Mouse (Mus musculus): ENCODE data around the gene Rhob. TPM values are rescaled to one million over a fixed set of nuclear protein-coding genes. Genes with fewer than 3 reads are reported as not detected.
A peak's percentile ranks its signal among the peaks of the same experiment; 100 is the strongest.

Rhob gene
- polyA plus RNA-seq, 1 experiment, result 130 TPM

DNA sequence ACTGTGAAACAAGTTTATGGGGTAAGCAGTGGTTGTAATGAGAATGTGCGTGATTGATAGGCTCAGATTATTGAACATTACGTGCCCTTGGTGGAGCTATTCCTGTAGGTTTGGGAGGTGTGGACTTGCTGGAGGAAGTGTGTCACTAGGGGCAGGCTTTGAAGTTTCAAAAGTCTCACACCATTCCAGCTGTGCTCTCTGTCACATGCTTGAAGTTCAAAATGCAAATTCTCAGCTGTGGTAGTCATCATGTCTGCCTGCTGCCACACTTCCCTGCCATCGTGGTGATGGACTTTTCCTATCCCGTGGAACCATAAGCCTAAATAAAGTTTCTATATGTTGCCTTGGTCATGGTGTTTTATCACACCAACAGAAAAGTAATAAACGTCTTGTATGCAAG, 28.0 kb upstream of the Rhob start:
- no peak for TF ChIP-seq FOSL1 (IDR thresholded peaks at IDR 0.05; ENCODE audit: insufficient read depth, low read length, poor library complexity, severe bottlenecking)
- no peak for TF ChIP-seq MYOD1 (IDR thresholded peaks at IDR 0.05; ENCODE audit: control insufficient read depth, insufficient read length, low read depth)
- TF ChIP-seq MAX (IDR thresholded peaks at IDR 0.05), result no peak
- no peak for TF ChIP-seq USF1 (IDR thresholded peaks at IDR 0.05; ENCODE audit: low read depth)
- no peak for TF ChIP-seq CEBPB (IDR thresholded peaks at IDR 0.05; ENCODE audit: low read depth)
- no peak for TF ChIP-seq CTCF (IDR thresholded peaks at IDR 0.05; ENCODE audit: control insufficient read depth, insufficient read depth, insufficient read length)
- no peak for TF ChIP-seq MYOG (IDR thresholded peaks at IDR 0.05; ENCODE audit: control insufficient read depth, extremely low read depth, insufficient read length)
- H3K79me2 ChIP-seq (ENCODE audit: control insufficient read depth, insufficient read depth), result no peaks in the 10 kb centered on the region
- H3ac ChIP-seq (ENCODE audit: control insufficient read depth, insufficient read length, low read depth), result no peak overlapping the region
- no peaks in the 10 kb centered on the region for H3K79me3 ChIP-seq (ENCODE audit: low read depth)
- H3K36me3 ChIP-seq (ENCODE audit: control insufficient read depth, insufficient read depth), result no peaks in the 10 kb centered on the region
- no peaks in the 10 kb centered on the region for H3K27me3 ChIP-seq (ENCODE audit: control insufficient read depth, insufficient read depth, insufficient read length)
- no peak overlapping the region for H3K4me3 ChIP-seq (ENCODE audit: insufficient read depth, poor library complexity, severe bottlenecking)

DNA sequence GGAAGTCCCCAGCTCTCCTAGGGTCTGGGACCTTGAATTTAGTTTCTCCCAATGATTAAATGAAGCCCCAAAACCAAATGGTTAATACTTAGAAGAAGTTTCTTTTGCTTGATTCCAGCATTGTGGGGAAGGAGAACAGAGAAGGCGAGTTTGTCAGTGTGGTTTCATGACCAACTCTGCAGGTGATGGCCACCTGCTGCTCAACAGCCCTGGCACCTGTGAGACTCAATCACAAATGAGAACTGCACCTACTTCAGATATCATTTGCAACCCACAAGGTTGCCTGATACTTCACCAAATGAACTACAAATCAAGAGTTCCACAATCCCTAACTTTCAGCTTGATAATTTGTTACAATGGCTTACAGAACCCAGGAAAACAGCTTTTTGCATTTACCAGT, 27.4 kb upstream of the Rhob start:
- Histone ChIP-seq H3K4me3 (ENCODE audit: insufficient read depth, poor library complexity, severe bottlenecking) (no peak overlapping the region), H3K79me3 (ENCODE audit: low read depth) (no peaks in the 10 kb centered on the region), H3K79me2 (ENCODE audit: control insufficient read depth, insufficient read depth) (no peaks in the 10 kb centered on the region), H3K36me3 (ENCODE audit: control insufficient read depth, insufficient read depth) (no peaks in the 10 kb centered on the region), H3ac (ENCODE audit: control insufficient read depth, insufficient read length, low read depth) (no peak overlapping the region), H3K27me3 (ENCODE audit: control insufficient read depth, insufficient read depth, insufficient read length) (no peaks in the 10 kb centered on the region)
- no peak for TF ChIP-seq CTCF (IDR thresholded peaks at IDR 0.05; ENCODE audit: control insufficient read depth, insufficient read depth, insufficient read length)
- no peak for TF ChIP-seq USF1 (IDR thresholded peaks at IDR 0.05; ENCODE audit: low read depth)
- no peak for TF ChIP-seq MAX (IDR thresholded peaks at IDR 0.05)
- TF ChIP-seq MYOG (IDR thresholded peaks at IDR 0.05; ENCODE audit: control insufficient read depth, extremely low read depth, insufficient read length), result no peak
- TF ChIP-seq FOSL1 (IDR thresholded peaks at IDR 0.05; ENCODE audit: insufficient read depth, low read length, poor library complexity, severe bottlenecking), result no peak
- no peak for TF ChIP-seq MYOD1 (IDR thresholded peaks at IDR 0.05; ENCODE audit: control insufficient read depth, insufficient read length, low read depth)
- no peak for TF ChIP-seq CEBPB (IDR thresholded peaks at IDR 0.05; ENCODE audit: low read depth)

DNA sequence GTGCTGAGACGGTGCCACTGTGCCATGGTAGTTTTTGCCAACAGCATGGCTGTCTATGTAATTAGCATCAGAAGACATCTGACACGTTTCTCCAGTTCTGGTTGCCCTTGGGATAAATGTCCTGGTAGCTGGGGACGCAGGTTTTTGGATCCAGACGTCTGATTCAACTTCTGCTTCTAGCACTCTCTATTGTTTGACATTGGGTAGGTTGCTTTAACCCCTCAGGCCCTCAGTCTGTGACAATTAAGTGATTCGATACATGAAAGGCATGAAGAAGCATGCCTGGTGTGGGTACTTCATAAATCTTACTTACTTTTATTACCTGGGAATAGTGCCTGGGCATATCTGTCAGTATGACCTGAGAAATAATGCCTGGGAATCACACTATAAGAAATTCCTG, 24.3 kb upstream of the Rhob start:
- Histone ChIP-seq H3K79me3 (ENCODE audit: low read depth) (no peaks in the 10 kb centered on the region), H3K79me2 (ENCODE audit: control insufficient read depth, insufficient read depth) (no peaks in the 10 kb centered on the region)
- TF ChIP-seq USF1 (IDR thresholded peaks at IDR 0.05; ENCODE audit: low read depth) (no peak), CTCF (IDR thresholded peaks at IDR 0.05; ENCODE audit: control insufficient read depth, insufficient read depth, insufficient read length) (no peak), FOSL1 (IDR thresholded peaks at IDR 0.05; ENCODE audit: insufficient read depth, low read length, poor library complexity, severe bottlenecking) (no peak), CEBPB (IDR thresholded peaks at IDR 0.05; ENCODE audit: low read depth) (no peak), MYOG (IDR thresholded peaks at IDR 0.05; ENCODE audit: control insufficient read depth, extremely low read depth, insufficient read length) (no peak), MAX (IDR thresholded peaks at IDR 0.05) (no peak), MYOD1 (IDR thresholded peaks at IDR 0.05; ENCODE audit: control insufficient read depth, insufficient read length, low read depth) (no peak)

DNA sequence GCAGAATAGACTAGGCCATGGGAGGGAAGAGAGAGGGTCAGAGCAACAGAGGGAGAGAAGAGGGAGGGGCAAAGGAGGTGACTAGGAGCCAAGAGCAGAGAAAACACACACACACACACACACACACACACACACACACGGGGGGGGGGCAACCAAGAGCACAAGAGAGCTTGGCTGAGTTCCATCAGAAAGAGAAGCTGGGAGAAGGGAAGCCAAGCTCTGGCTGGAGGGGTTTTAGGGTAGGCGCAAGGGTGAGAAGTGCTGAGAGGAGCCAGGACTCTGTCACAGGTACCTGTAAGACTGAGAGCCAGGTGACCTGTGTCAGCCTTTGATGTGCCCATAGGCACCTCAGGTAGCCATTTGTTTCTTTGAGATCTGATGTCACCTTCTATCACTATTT, 22.9 kb upstream of the Rhob start:
- H3K27me3 ChIP-seq (ENCODE audit: control insufficient read depth, insufficient read depth, insufficient read length), result no peaks in the 10 kb centered on the region
- H3K36me3 ChIP-seq (ENCODE audit: control insufficient read depth, insufficient read depth), result no peaks in the 10 kb centered on the region
- H3K79me3 ChIP-seq (ENCODE audit: low read depth), result no peaks in the 10 kb centered on the region
- H3ac ChIP-seq (ENCODE audit: control insufficient read depth, insufficient read length, low read depth), result no peak overlapping the region
- TF ChIP-seq CTCF (IDR thresholded peaks at IDR 0.05; ENCODE audit: control insufficient read depth, insufficient read depth, insufficient read length), result no peak
- no peak for TF ChIP-seq MAX (IDR thresholded peaks at IDR 0.05)
- TF ChIP-seq MYOG (IDR thresholded peaks at IDR 0.05; ENCODE audit: control insufficient read depth, extremely low read depth, insufficient read length), result no peak
- TF ChIP-seq FOSL1 (IDR thresholded peaks at IDR 0.05; ENCODE audit: insufficient read depth, low read length, poor library complexity, severe bottlenecking), result no peak
- TF ChIP-seq MYOD1 (IDR thresholded peaks at IDR 0.05; ENCODE audit: control insufficient read depth, insufficient read length, low read depth), result no peak
- no peak for TF ChIP-seq CEBPB (IDR thresholded peaks at IDR 0.05; ENCODE audit: low read depth)
- no peak for TF ChIP-seq USF1 (IDR thresholded peaks at IDR 0.05; ENCODE audit: low read depth)
- H3K79me2 ChIP-seq (ENCODE audit: control insufficient read depth, insufficient read depth), result no peaks in the 10 kb centered on the region
- H3K4me3 ChIP-seq (ENCODE audit: insufficient read depth, poor library complexity, severe bottlenecking), result no peak overlapping the region

More for the DNA sequence above, 24.3 kb upstream of the Rhob start:
- Histone ChIP-seq H3K27me3 (ENCODE audit: control insufficient read depth, insufficient read depth, insufficient read length) (no peaks in the 10 kb centered on the region), H3K36me3 (ENCODE audit: control insufficient read depth, insufficient read depth) (no peaks in the 10 kb centered on the region), H3K4me3 (ENCODE audit: insufficient read depth, poor library complexity, severe bottlenecking) (no peak overlapping the region), H3ac (ENCODE audit: control insufficient read depth, insufficient read length, low read depth) (no peak overlapping the region)

DNA sequence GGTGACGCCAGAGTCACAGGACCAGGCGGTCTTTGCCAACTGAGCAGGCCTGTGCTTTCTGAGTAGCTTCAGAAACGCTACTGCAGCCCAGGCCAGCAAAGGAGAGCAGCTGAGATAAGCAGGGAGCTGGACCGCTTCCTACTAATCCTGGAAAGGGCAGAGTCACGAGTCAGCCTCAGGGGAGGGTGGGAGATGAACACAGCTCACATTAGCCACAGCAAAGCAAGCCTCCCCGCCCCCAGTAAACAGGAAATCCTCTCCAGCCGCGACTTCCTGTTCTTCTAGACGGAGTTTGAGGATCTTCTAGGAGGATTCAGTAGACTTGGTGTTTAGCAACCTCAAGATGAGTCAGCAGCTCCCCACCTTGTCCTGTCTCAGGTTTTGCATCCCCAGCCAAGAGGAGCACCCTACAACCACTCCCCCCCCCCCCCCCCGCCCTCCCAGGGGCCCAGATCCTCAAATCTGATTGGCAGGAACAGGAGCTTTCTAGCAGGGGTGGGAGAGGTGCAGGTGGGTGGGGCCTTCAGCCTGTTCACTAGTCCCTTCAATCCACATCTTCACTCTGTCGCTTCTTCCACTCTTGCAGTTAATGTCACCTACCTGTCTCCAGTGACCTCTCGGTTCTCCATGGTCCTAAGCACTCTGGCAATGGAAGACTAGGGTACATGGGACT, 21.7 kb upstream of the Rhob start:
- no peak overlapping the region for H3K4me3 ChIP-seq (ENCODE audit: insufficient read depth, poor library complexity, severe bottlenecking)
- no peak for TF ChIP-seq CTCF (IDR thresholded peaks at IDR 0.05; ENCODE audit: control insufficient read depth, insufficient read depth, insufficient read length)
- no peak for TF ChIP-seq MYOG (IDR thresholded peaks at IDR 0.05; ENCODE audit: control insufficient read depth, extremely low read depth, insufficient read length)
- TF ChIP-seq MAX (IDR thresholded peaks at IDR 0.05), result no peak
- TF ChIP-seq FOSL1 (IDR thresholded peaks at IDR 0.05; ENCODE audit: insufficient read depth, low read length, poor library complexity, severe bottlenecking), result no peak
- peak; percentile 37 for TF ChIP-seq USF1 (IDR thresholded peaks at IDR 0.05; ENCODE audit: low read depth)
- TF ChIP-seq MYOD1 (IDR thresholded peaks at IDR 0.05; ENCODE audit: control insufficient read depth, insufficient read length, low read depth), result no peak
- TF ChIP-seq CEBPB (IDR thresholded peaks at IDR 0.05; ENCODE audit: low read depth), result peak; percentile 65

More for the DNA sequence above, 21.7 kb upstream of the Rhob start:
- no peaks in the 10 kb centered on the region for H3K79me3 ChIP-seq (ENCODE audit: low read depth)
- no peak overlapping the region for H3ac ChIP-seq (ENCODE audit: control insufficient read depth, insufficient read length, low read depth)
- no peaks in the 10 kb centered on the region for H3K27me3 ChIP-seq (ENCODE audit: control insufficient read depth, insufficient read depth, insufficient read length)
- no peaks in the 10 kb centered on the region for H3K36me3 ChIP-seq (ENCODE audit: control insufficient read depth, insufficient read depth)
- H3K79me2 ChIP-seq (ENCODE audit: control insufficient read depth, insufficient read depth), result no peaks in the 10 kb centered on the region
